Mouse (Mus musculus) limb, embryonic 10.5 days (tissue): ENCODE measurements around the gene Lrmda. TPM values are rescaled to one million over a fixed set of nuclear protein-coding genes. Genes with fewer than 3 reads are reported as not detected.

Source experiments
- DNase-seq: peaks from one replicate; pipeline ENCODE4 v3.0.0-alpha.2; 2017; ENCODE audit warnings: low spot score
- H3K27ac ChIP-seq: fragments of 300-500 bp; sonication (generic); 2 replicates; pipeline ENCODE4 v1.5.1; 2016; ENCODE audit warnings: mild to moderate bottlenecking
- H3K27me3 ChIP-seq: fragments of 300-500 bp; sonication (generic); 2 replicates; pipeline ENCODE4 v1.6.1; 2016; ENCODE audit warnings: low read depth, mild to moderate bottlenecking; ENCODE audit not compliant: poor library complexity, severe bottlenecking
- H3K36me3 ChIP-seq: fragments of 300-500 bp; sonication (generic); 2 replicates; pipeline ENCODE4 v1.6.1; 2016; ENCODE audit warnings: mild to moderate bottlenecking, moderate library complexity
- H3K4me1 ChIP-seq: fragments of 300-500 bp; sonication (generic); 2 replicates; pipeline ENCODE4 v1.6.1; 2016
- H3K4me3 ChIP-seq: fragments of 300-500 bp; sonication (generic); 2 replicates; pipeline ENCODE4 v1.5.1; 2016; ENCODE audit warnings: mild to moderate bottlenecking, moderate library complexity
- H3K9me3 ChIP-seq: fragments of 300-500 bp; sonication (generic); replicated peaks from 2 replicates; pipeline ENCODE4 v1.6.1; 2016; ENCODE audit warnings: mild to moderate bottlenecking
- WGBS: fragments of 180-500 bp; shearing (Covaris S2); methylation state at CpG from one replicate; pipeline ENCODE4 v1.1.7; 2016; 5-methylcytosine and 5-hydroxymethylcytosine counted together
- polyA plus RNA-seq: library from polyadenylated mRNA; unstranded; fragments of >200 nt; fragmentation: Nextera tagmentation; extraction: Ambion mirVana; gene quantifications from 2 replicates; pipeline ENCODE4 v1.2.1, GENCODE M21; 2016

Lrmda gene
- polyA plus RNA-seq, 1 experiment from 2014 or later, result 0.48 TPM

DNA sequence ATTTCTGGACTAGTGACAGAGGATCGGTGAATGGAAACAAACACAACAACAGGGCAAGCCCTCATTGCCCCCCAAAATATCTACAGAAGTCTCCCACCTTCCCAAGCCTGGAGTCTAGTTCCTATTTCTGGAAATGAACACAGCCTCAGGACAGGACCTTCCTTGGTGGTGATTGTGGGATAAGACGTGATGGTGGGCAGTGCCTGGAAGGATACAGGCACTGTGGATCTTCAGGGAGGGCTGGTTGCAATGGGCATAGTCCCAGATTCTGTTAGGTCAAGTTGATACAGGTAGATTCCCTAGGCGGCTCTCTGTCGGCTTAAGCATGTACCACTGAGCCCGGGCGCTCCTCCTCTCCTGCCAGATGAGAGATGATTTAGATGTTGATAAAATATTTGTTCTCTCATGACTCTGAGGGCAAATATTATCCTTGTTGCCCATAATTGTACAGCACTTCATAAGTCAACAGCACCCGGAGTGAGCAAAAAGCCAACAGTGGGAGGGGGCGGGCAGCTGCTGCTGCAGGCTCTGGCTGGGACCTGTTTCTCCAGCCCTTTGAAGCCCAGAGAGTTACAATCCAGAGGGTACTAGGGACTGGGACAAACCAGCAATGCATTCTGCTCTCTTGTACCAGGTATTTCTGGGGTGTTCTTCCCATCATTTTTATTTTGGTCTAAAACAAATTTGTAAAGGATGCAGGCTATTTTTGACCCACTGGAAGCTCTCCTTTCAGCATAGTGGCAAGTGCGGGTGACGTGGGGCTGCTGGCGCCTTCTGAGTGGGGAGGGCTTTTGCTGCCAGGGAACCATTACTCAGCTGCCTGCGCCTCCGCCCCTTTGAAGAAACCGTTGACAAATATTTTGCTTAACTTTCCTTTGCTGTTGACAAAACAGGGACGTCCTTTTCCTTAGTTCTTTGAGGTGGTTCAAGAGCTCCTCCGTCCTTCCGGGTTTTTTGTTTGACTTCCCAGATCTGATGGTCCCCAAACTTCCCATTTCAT, 630.8 kb downstream of the Lrmda start:
- Histone ChIP-seq H3K36me3 (no peaks in the 10 kb centered on the region), H3K27ac (no peak overlapping the region), H3K4me3 (no peak overlapping the region), H3K4me1 (peaks cover 54% of the 10 kb centered on the region), H3K27me3 (peaks cover 50% of the 10 kb centered on the region), H3K9me3 (no peaks in the 10 kb centered on the region)
- WGBS, result 48% methylated on average over 17 of the region's 17 CpGs
- peak; percentile 47 for DNase-seq

DNA sequence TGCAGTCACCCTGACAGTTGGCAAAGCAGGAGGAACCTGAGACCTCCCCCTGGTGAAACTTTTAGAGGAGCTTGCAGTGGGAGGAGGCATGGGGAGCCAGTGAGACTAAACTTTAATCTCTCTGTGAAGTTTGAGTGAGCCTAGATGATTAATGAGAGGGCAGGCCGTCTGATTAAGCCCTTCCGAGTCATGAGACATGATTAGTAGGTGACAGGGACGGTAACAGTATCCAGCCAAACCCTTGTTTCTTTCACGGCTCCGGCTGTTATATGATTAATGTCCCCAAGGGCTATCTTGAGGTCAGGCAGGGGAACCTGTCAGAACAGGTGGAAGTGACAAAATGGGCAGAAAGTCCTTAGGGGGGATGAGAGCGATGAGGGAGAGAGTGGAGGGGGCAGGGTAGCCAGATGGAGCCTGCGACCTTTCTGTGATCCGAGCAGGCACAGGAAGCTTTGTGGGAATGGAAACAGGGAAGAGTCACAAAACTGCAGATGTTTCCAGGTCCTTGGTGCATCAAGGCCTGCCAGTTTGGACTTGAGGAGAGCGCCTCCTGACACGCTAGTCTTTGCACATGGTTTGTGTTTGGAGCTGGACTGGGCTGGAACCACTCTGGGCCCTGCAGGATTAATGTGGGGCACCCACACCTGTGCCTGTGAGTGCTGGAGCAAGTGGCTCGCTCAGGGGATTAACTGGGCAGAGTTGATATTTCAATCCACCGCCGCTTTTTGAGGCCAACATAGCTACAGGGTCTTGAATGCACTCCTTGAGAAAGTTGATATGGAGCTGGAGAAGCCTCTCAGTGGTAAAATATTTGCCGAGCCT, 631.8 kb downstream of the Lrmda start:
- peaks cover 54% of the 10 kb centered on the region for H3K4me1 ChIP-seq
- no peaks in the 10 kb centered on the region for H3K36me3 ChIP-seq
- 19% methylated on average over 14 of the region's 14 CpGs for WGBS
- peaks cover 48% of the 10 kb centered on the region for H3K27me3 ChIP-seq
- H3K4me3 ChIP-seq, result no peak overlapping the region
- peak; percentile 59 for DNase-seq
- H3K27ac ChIP-seq, result peak overlapping the region; percentile 4; the same call in 1 of the 2 replicates
- H3K9me3 ChIP-seq, result no peaks in the 10 kb centered on the region

DNA sequence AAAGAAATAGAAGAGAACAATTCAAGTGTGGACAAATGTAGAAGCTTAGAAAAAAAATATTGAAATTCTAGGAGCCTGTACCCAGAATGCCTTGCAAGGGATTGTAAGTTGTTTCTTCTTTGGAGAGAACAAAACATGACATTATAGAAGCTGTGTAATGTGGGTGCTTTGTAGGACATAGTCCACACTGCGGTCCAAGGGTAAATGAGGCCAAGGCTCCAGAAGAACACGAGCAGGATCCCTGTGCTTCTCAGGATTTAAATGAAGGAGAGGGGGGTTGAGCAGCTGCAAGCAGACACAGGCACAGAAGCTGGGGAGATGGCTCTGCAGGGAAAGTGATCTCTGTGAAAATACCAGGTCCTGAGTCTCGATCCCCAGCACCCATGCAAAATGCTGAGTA, 643.0 kb downstream of the Lrmda start:
- no peak overlapping the region for H3K27ac ChIP-seq
- H3K27me3 ChIP-seq, result peaks cover 43% of the 10 kb centered on the region
- 59% methylated on average over 3 of the region's 3 CpGs for WGBS
- H3K9me3 ChIP-seq, result no peaks in the 10 kb centered on the region
- peaks cover 3% of the 10 kb centered on the region; the same call in 1 of the 2 replicates for H3K4me1 ChIP-seq
- no peaks in the 10 kb centered on the region for H3K36me3 ChIP-seq
- H3K4me3 ChIP-seq, result no peak overlapping the region
- peak; percentile 18 for DNase-seq

DNA sequence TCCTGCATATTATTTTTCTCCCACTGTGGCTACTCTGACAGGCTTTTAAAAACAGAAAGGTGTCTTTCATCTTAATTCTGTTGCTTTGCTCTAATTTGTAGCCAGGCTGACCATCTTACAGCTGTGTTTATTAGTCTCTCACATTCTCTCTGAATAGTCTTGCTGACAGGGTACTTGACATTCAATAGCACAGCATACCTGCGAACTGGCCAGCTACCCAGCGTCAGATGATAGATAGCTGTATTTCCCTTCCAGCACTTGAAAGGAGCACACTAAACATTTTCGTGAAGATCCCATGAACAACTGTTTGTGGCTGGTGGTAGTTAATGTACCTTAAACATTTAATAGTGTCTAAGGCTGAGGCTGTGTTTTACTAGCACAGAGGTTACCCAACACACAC, 646.9 kb downstream of the Lrmda start:
- Histone ChIP-seq H3K27ac (no peak overlapping the region), H3K4me3 (no peak overlapping the region), H3K4me1 (peaks cover 9% of the 10 kb centered on the region; the same call in 1 of the 2 replicates), H3K36me3 (no peaks in the 10 kb centered on the region), H3K9me3 (no peaks in the 10 kb centered on the region), H3K27me3 (peaks cover 48% of the 10 kb centered on the region)
- 79% methylated on average over 3 of the region's 3 CpGs for WGBS
- no peak for DNase-seq

DNA sequence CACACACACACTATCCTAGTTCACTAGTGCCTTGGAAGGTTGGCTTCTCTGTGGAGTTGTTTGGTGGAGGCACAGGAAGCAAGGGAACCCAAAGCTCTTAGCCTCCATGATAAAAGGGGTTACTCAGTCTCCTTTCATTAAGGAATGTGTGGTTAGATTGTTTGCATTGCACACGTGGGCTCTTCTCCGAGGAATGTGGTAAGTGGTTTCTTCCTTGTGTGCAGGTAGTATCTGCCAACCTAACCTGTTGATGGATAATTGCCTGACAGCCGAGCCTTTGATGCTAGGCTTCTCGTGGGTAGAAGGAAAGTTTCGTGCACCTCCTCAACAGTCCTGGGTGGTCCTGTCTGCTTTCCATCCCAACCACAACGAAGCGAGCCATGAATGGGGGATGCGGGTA, 648.8 kb downstream of the Lrmda start:
- DNase-seq, result no peak
- 36% methylated on average over 8 of the region's 8 CpGs for WGBS
- Histone ChIP-seq H3K27ac (no peak overlapping the region), H3K27me3 (peaks cover 51% of the 10 kb centered on the region), H3K4me3 (no peak overlapping the region), H3K9me3 (no peaks in the 10 kb centered on the region), H3K4me1 (peaks cover 6% of the 10 kb centered on the region; the same call in 1 of the 2 replicates), H3K36me3 (no peaks in the 10 kb centered on the region)

DNA sequence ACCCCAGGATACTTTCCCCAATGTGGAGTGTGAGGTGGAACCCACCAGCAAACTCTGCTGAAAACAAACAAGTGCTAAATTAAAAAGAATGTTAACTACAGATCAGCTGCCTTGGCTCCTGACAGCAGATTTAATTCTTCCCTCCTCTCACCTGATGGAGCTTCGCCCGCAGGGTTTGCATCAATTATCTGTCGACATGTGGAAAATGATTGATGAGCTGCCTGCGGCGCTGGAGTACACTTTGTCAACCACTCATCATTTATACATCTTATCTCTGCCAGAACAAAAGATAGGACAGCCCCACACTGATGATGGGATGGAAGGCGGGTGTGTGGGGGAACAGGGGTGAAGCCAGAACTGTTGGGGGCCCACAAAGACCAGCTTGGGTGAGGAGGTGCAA, 649.2 kb downstream of the Lrmda start:
- H3K27ac ChIP-seq, result no peak overlapping the region
- H3K4me3 ChIP-seq, result no peak overlapping the region
- peaks cover 6% of the 10 kb centered on the region; the same call in 1 of the 2 replicates for H3K4me1 ChIP-seq
- WGBS, result 43% methylated on average over 6 of the region's 6 CpGs
- no peaks in the 10 kb centered on the region for H3K9me3 ChIP-seq
- H3K27me3 ChIP-seq, result peaks cover 47% of the 10 kb centered on the region
- no peak for DNase-seq
- no peaks in the 10 kb centered on the region for H3K36me3 ChIP-seq

DNA sequence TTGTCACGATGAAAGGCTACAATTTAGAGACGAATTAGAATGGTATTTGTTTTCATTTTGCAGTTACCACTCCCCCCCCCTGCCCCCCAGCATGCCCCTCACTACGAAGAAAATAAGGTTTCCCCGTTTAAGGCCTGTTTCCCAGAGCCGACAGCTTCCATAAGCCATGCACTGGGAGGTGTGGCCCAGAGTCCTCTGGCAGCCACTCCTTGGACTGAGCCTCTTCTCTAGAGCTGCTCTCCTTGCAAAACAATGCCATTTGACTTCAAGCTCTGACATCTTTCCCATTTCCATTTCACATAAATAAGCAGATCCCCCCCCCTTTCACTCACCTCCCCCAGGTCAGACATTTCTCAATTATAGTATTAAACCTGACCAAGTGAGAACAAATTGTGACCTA, 654.1 kb downstream of the Lrmda start:
- Histone ChIP-seq H3K9me3 (no peaks in the 10 kb centered on the region), H3K27ac (no peak overlapping the region), H3K36me3 (no peaks in the 10 kb centered on the region), H3K4me1 (0 out of 2 replicates have a peak, but pooled peaks cover 6% of the 10 kb centered on the region), H3K4me3 (no peak overlapping the region), H3K27me3 (peaks cover 25% of the 10 kb centered on the region; the same call in 1 of the 2 replicates)
- DNase-seq, result no peak
- 46% methylated on average over 5 of the region's 5 CpGs for WGBS

DNA sequence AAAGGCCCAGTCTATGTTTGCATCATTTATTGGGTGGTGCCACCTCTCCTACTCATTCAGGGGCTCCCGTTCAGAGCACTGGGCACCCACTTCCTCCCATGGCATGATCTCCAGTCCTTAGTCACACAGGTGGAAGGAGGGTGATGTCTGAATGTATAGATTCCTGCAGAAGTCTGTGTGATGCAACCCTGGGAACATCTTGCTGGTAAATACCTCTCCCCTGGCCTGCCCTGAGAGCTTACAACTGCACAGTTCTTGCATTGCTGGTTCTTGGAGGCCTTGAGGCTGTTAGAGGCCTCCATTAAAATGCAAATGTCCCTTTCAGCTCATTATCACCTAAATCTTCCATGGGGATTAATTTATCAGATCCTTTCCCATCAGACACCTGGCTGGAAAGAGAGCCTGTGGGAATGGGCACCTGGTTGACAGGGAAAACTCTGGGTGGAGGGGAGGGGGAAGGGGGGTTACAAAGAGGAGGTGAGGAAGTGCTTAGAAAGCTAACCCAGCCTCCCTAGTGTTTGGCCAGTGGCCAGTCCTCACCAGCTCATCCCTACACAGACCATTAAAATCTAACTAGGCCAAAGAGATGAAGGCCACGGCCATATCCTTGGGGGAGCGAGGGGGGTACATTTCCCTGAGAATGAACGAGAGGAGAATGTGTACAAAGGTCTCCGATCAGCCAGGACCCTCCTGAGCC, 659.6 kb downstream of the Lrmda start:
- H3K36me3 ChIP-seq, result no peaks in the 10 kb centered on the region
- no peak for DNase-seq
- peaks cover 22% of the 10 kb centered on the region; the same call in 1 of the 2 replicates for H3K27me3 ChIP-seq
- H3K9me3 ChIP-seq, result no peaks in the 10 kb centered on the region
- no peak overlapping the region for H3K27ac ChIP-seq
- 83% methylated on average over 5 of the region's 5 CpGs for WGBS
- no peak overlapping the region for H3K4me3 ChIP-seq
- peaks cover 16% of the 10 kb centered on the region for H3K4me1 ChIP-seq

DNA sequence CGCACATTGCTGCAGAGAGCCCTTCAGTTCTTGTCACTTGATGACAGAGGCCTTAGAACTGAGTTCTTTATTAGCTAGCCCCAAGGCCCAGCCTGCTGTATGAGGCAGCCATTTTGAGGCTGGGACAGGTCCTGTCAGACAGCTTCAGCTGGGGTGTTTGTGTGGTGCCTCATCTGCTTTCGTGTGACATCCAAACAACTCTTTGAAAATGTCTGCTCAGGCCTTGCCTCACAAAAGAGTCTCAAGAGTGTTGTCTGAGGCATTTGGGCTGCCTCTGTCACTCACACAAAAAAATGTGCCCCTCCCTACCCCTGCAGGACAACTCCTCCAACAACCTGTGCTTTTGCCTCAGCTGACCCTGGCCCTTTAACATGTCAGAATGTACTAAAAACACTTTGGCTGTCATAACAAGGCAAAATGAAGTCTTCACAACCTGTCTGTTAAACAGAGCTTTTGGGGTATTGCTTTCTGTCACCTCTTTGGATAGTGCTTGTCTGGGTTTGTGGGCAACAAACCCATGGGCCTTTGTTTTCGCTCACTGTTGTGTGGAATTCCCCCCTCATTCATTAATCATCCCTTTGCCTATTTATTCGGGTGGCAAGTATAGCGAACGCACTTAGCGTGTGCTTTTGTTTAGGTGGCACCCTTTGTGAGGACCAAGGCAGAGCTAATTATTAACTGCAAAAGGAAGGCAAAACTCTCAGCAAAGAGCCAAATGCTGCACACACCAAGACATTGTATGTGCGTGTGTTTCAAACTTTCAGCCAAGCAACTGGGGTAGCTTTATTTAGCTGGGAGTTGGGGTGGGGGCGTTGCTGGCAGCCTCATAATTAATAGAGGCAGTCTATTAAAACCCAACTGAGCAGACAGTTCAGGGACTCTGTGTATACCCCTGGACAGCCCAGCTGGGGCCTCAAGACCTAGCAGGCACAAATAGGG, 660.5 kb downstream of the Lrmda start:
- Histone ChIP-seq H3K9me3 (no peaks in the 10 kb centered on the region), H3K4me3 (no peak overlapping the region), H3K27ac (no peak overlapping the region), H3K4me1 (peaks cover 16% of the 10 kb centered on the region), H3K36me3 (no peaks in the 10 kb centered on the region), H3K27me3 (peaks cover 20% of the 10 kb centered on the region; the same call in 1 of the 2 replicates)
- WGBS, result 77% methylated on average over 9 of the region's 9 CpGs
- no peak for DNase-seq

DNA sequence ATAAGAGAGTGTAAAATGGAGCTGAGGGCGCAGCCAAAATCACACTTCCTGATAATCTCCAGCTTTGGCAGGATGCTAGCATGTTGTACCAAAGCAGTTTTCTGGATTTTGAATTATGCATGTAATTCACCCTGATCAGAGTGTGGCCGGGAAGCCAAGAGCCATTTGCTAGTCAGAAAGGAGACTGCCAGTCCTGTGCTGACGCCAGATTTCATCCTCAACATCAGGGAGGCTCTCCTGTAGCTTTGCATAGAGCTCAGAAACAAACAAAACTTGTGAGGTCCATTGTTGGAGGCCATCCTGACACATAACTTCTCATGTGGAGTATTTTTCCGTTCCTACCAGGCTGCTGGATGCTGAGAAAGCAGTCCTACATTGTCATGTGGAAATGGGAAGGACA, 667.4 kb downstream of the Lrmda start:
- no peaks in the 10 kb centered on the region for H3K36me3 ChIP-seq
- H3K4me3 ChIP-seq, result no peak overlapping the region
- peaks cover 12% of the 10 kb centered on the region; the same call in 1 of the 2 replicates for H3K27me3 ChIP-seq
- 64% methylated on average over 4 of the region's 4 CpGs for WGBS
- DNase-seq, result no peak
- H3K9me3 ChIP-seq, result no peaks in the 10 kb centered on the region
- H3K4me1 ChIP-seq, result no peaks in the 10 kb centered on the region
- no peak overlapping the region for H3K27ac ChIP-seq

DNA sequence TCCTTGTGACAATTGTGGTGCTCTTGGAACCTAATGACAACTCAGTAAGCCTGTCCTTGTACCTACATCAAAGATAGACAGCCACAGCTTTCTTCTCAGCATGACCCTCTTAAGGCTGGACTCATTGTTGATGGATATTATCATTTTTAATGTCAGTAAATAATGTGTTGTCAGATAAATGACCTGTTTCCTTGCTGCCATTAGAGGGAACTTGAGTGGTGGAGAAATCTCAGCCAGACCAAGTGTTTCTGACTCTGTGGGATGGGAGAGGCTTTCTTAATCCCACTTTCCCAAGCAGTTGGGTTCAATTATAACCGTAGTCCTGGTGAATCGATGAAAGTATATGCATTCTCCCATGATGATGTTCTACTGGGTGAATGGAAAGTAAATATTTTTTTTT, 668.9 kb downstream of the Lrmda start:
- Histone ChIP-seq H3K9me3 (no peaks in the 10 kb centered on the region), H3K4me1 (no peaks in the 10 kb centered on the region), H3K27ac (no peak overlapping the region), H3K4me3 (no peak overlapping the region), H3K27me3 (peaks cover 15% of the 10 kb centered on the region; the same call in 1 of the 2 replicates), H3K36me3 (no peaks in the 10 kb centered on the region)
- WGBS, result 47% methylated on average over 2 of the region's 2 CpGs
- no peak for DNase-seq
